In genomic region chr19:25236596-25237491, GRCm38 (mm10) we compare ENCODE assay signal across 8 mouse cellular contexts. TPM values are rescaled to one million over a fixed set of nuclear protein-coding genes. Genes with fewer than 3 reads are reported as not detected.
DNase-seq lines count a peak whose midpoint lies in the region; ATAC-seq and TF ChIP-seq lines count a peak whose summit lies in the region.

Gene Kank1, plus strand, starts transcription at chr19:25236975.

- no peak for TF ChIP-seq POLR2A in cerebellum, adult 2 months (IDR thresholded peaks at IDR 0.05; ENCODE audit: borderline replicate concordance, insufficient read depth, low read length)
- no peak for TF ChIP-seq POLR2A in embryonic fibroblast, embryonic 13.5 days (IDR thresholded peaks at IDR 0.05; ENCODE audit: low read depth, low read length)

- H3K27me3 ChIP-seq in cerebellum, adult 2 months (ENCODE audit: control insufficient read depth, insufficient read depth, low read length) = no peaks in the 10 kb centered on the region; the same call in 1 of the 2 replicates
- peaks cover 9% of the 10 kb centered on the region; the same call in 1 of the 2 replicates for H3K27me3 ChIP-seq in heart, embryonic 10.5 days (ENCODE audit: insufficient read depth, poor library complexity, severe bottlenecking)
- peaks cover 24% of the 10 kb centered on the region for H3K27me3 ChIP-seq in limb, embryonic 15.5 days
- H3K27me3 ChIP-seq in midbrain, embryonic 15.5 days (replicated peaks) = peaks cover 15% of the 10 kb centered on the region
- H3K27me3 ChIP-seq in stomach, embryonic 15.5 days (replicated peaks) = peaks cover 4% of the 10 kb centered on the region; the same call in 1 of the 2 replicates

- under 1% methylated on average over 76 of the region's 76 CpGs for WGBS in cerebellum, adult 2 months
- WGBS in heart, embryonic 10.5 days = under 1% methylated on average over 76 of the region's 76 CpGs
- WGBS in limb, embryonic 15.5 days = 1% methylated on average over 75 of the region's 76 CpGs
- WGBS in midbrain, embryonic 15.5 days = under 1% methylated on average over 76 of the region's 76 CpGs
- under 1% methylated on average over 76 of the region's 76 CpGs for WGBS in stomach, embryonic 15.5 days

- no peaks in the 10 kb centered on the region for H3K36me3 ChIP-seq in heart, embryonic 10.5 days
- no peaks in the 10 kb centered on the region for H3K36me3 ChIP-seq in limb, embryonic 15.5 days
- no peaks in the 10 kb centered on the region for H3K36me3 ChIP-seq in midbrain, embryonic 15.5 days (replicated peaks)
- no peaks in the 10 kb centered on the region for H3K36me3 ChIP-seq in stomach, embryonic 15.5 days

- peak; percentile 78 for ATAC-seq in limb, embryonic 15.5 days (ENCODE audit: insufficient number of reproducible peaks, low FRiP score, low TSS enrichment, low read depth)
- peak; percentile 92 for ATAC-seq in midbrain, embryonic 15.5 days (replicated peaks)
- peak; percentile 86 for ATAC-seq in stomach, embryonic 15.5 days (ENCODE audit: insufficient read depth, low FRiP score, low read depth)

- H3K4me1 ChIP-seq in cerebellum, adult 2 months (ENCODE audit: control insufficient read depth, insufficient read depth, low read length) = no peaks in the 10 kb centered on the region
- H3K4me1 ChIP-seq in embryonic fibroblast, embryonic 13.5 days (ENCODE audit: control insufficient read depth, insufficient read depth, low read length) = no peaks in the 10 kb centered on the region
- peaks cover 31% of the 10 kb centered on the region for H3K4me1 ChIP-seq in heart, embryonic 10.5 days
- H3K4me1 ChIP-seq in limb, embryonic 15.5 days = peaks cover 18% of the 10 kb centered on the region; the same call in 1 of the 2 replicates
- H3K4me1 ChIP-seq in midbrain, embryonic 15.5 days = peaks cover 15% of the 10 kb centered on the region
- H3K4me1 ChIP-seq in stomach, embryonic 15.5 days = peaks cover 4% of the 10 kb centered on the region; the same call in 1 of the 2 replicates

- peak; percentile 17 to 35 for DNase-seq in cerebellum, adult 2 months
- no peak for DNase-seq in cerebellum, adult 11-12 months
- peak; percentile 90 for DNase-seq in heart, embryonic 10.5 days (ENCODE audit: low spot score)
- DNase-seq in kidney, adult 9 months = peak; percentile 85

- no peaks in the 10 kb centered on the region for H3K9me3 ChIP-seq in heart, embryonic 10.5 days
- no peaks in the 10 kb centered on the region for H3K9me3 ChIP-seq in limb, embryonic 15.5 days
- no peaks in the 10 kb centered on the region for H3K9me3 ChIP-seq in midbrain, embryonic 15.5 days
- H3K9me3 ChIP-seq in stomach, embryonic 15.5 days = no peaks in the 10 kb centered on the region

- TF ChIP-seq CTCF in cerebellum, adult 2 months (IDR thresholded peaks at IDR 0.05; ENCODE audit: borderline replicate concordance, insufficient read depth, low read depth, low read length) = no peak
- TF ChIP-seq CTCF in embryonic fibroblast, embryonic 13.5 days (IDR thresholded peaks at IDR 0.05; ENCODE audit: borderline replicate concordance, insufficient read depth, low read length) = no peak

- H3K4me2 ChIP-seq in limb, embryonic 15.5 days = peak within 1 kb of the TSS; percentile 100
- peak within 1 kb of the TSS; percentile 96 for H3K4me2 ChIP-seq in midbrain, embryonic 15.5 days
- peak within 1 kb of the TSS; percentile 93 for H3K4me2 ChIP-seq in stomach, embryonic 15.5 days

- no peak within 1 kb of the TSS for H3K27ac ChIP-seq in cerebellum, adult 2 months (ENCODE audit: insufficient read depth, low read length)
- no peak within 1 kb of the TSS for H3K27ac ChIP-seq in embryonic fibroblast, embryonic 13.5 days (ENCODE audit: insufficient read depth, low read length)
- H3K27ac ChIP-seq in heart, embryonic 10.5 days = peak within 1 kb of the TSS; percentile 86
- peak within 1 kb of the TSS; percentile 43; the same call in 1 of the 2 replicates for H3K27ac ChIP-seq in limb, embryonic 15.5 days
- no peak within 1 kb of the TSS for H3K27ac ChIP-seq in midbrain, embryonic 15.5 days
- peak within 1 kb of the TSS; percentile 53; the same call in 1 of the 2 replicates for H3K27ac ChIP-seq in stomach, embryonic 15.5 days

- peak within 1 kb of the TSS; percentile 55 for H3K9ac ChIP-seq in limb, embryonic 15.5 days
- peak within 1 kb of the TSS; percentile 57 for H3K9ac ChIP-seq in midbrain, embryonic 15.5 days
- peak within 1 kb of the TSS; percentile 35; the same call in 1 of the 2 replicates for H3K9ac ChIP-seq in stomach, embryonic 15.5 days

- H3K4me3 ChIP-seq in cerebellum, adult 2 months (replicated peaks; ENCODE audit: insufficient read depth, low read depth, low read length) = peak within 1 kb of the TSS; percentile 47
- peak within 1 kb of the TSS; percentile 72 for H3K4me3 ChIP-seq in embryonic fibroblast, embryonic 13.5 days (ENCODE audit: insufficient read depth, low read length)
- peak within 1 kb of the TSS; percentile 69 for H3K4me3 ChIP-seq in heart, embryonic 10.5 days
- peak within 1 kb of the TSS; percentile 68 for H3K4me3 ChIP-seq in limb, embryonic 15.5 days
- H3K4me3 ChIP-seq in midbrain, embryonic 15.5 days = peak within 1 kb of the TSS; percentile 63
- peak within 1 kb of the TSS; percentile 60 for H3K4me3 ChIP-seq in stomach, embryonic 15.5 days (replicated peaks)

RNA-seq across cellular contexts. Expression of gene Kank1, which starts in this region (rescaled TPM):
- 11.5 and 12.0 TPM in 2 replicates for polyA plus RNA-seq in cerebellum, adult 2 months (2012; rRNA removed)
- 30.6 and 37.1 TPM in 2 replicates for polyA plus RNA-seq in embryonic fibroblast, embryonic 13.5 days (2011; ENCODE audit: insufficient read length, low read depth, missing spikeins)
- 49.2 and 69.8 TPM in 2 replicates for polyA plus RNA-seq in heart, embryonic 10.5 days (2016; fragmentation: Nextera tagmentation; extraction: Ambion mirVana)
- polyA plus RNA-seq in limb, embryonic 15.5 days (2015; fragmentation: Nextera tagmentation; extraction: Ambion mirVana) = 43.3 and 44.2 TPM in 2 replicates
- polyA plus RNA-seq in midbrain, embryonic 15.5 days (2015; fragmentation: Nextera tagmentation; extraction: Ambion mirVana) = 6.6 and 6.7 TPM in 2 replicates
- polyA plus RNA-seq in stomach, embryonic 15.5 days (2015; fragmentation: Nextera tagmentation; extraction: Ambion mirVana) = 23.0 and 25.5 TPM in 2 replicates

Comparison
In these comparisons a context has a peak if more than half of its experiments do, and no peak if none do; other contexts are left out.
1. H3K27ac ChIP-seq: peak in heart, embryonic 10.5 days (single experiment), limb, embryonic 15.5 days (single experiment) and stomach, embryonic 15.5 days (single experiment); none in cerebellum, adult 2 months (single experiment), embryonic fibroblast, embryonic 13.5 days (single experiment) and midbrain, embryonic 15.5 days (single experiment).
2. Peak in every context shown above with its lines, with median percentiles within 50 percentile points of each other: H3K4me3 ChIP-seq, ATAC-seq, H3K4me2 ChIP-seq and H3K9ac ChIP-seq.